Mouse (Mus musculus) heart, adult 2 months (tissue): Measurements from ENCODE around the gene Nomo1.

ENCODE experiments used
- CTCF ChIP-seq: fragments of 200-600 bp; IDR thresholded peaks from 2 replicates; pipeline ENCODE4 v1.8.1; 2022; ENCODE audit warnings: antibody characterized with exemption, mild to moderate bottlenecking, moderate library complexity
- EP300 ChIP-seq: fragments of 200-500 bp; IDR thresholded peaks from 2 replicates; pipeline ENCODE4 v1.6.1; 2011; ENCODE audit warnings: low read depth, low read length, control low read depth; ENCODE audit not compliant: insufficient read depth
- POLR2A ChIP-seq: fragments of 200-500 bp; IDR thresholded peaks from 2 replicates; pipeline ENCODE4 v1.6.1; 2011; ENCODE audit warnings: mild to moderate bottlenecking, low read depth, low read length, control low read depth; ENCODE audit not compliant: insufficient read depth

DNA sequence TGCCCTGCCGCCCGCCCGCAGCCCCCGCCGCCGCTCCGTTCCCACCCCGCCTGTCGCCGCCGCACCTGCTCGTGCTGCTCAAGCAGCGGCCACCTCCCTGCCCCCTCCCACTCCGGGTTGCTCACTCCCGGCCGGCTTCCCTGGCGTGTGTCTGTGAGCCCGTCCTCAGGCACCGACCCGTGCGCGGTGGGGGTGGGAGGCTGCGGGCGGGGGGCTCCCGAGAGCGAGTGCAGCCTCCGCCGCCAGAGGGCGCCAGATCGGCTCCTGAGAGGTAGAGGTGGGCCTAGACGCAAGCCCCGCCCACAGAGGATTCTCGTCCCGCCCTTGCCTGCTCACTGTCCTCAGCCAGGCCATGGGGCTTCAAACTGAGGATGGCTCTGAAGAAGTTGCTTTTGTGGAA is 67.1 kb downstream of the Nomo1 start, which contains the start of gene Kcnj11:
- TF ChIP-seq CTCF = peak; percentile 81
- TF ChIP-seq EP300 = 0 out of 2 replicates have a peak, but pooled peaks have one; percentile 17
- TF ChIP-seq POLR2A = peak; percentile 49; the same call in 1 of the 2 replicates
